Mouse (Mus musculus) cerebellum, adult 2 months (tissue): ENCODE results near the gene Capza2.

Experiments used
- CTCF ChIP-seq: fragments of 200-500 bp; IDR thresholded peaks from 2 replicates; pipeline ENCODE4 v1.5.1; 2011; ENCODE audit warnings: low read depth, mild to moderate bottlenecking, control low read depth, low read length, moderate library complexity, borderline replicate concordance; ENCODE audit not compliant: insufficient read depth
- POLR2A ChIP-seq: fragments of 200-500 bp; IDR thresholded peaks from 2 replicates; pipeline ENCODE4 v1.6.1; 2011; ENCODE audit warnings: low read length, control low read depth, borderline replicate concordance; ENCODE audit not compliant: insufficient read depth

- TF ChIP-seq CTCF (no peak), POLR2A (no peak)
These were observed 4.4 kb upstream of the Capza2 start for GRCm38 (mm10) chr6:17631611-17632010.
